Mouse (Mus musculus): ENCODE results near the gene Kcnh5. TPM values are rescaled to one million over a fixed set of nuclear protein-coding genes. Genes with fewer than 3 reads are reported as not detected.

Kcnh5 gene
- total RNA-seq (2021) (not detected), polyA plus RNA-seq (2012; rRNA removed) (not detected in 2 replicates)
- long read RNA-seq = 0 reads

DNA sequence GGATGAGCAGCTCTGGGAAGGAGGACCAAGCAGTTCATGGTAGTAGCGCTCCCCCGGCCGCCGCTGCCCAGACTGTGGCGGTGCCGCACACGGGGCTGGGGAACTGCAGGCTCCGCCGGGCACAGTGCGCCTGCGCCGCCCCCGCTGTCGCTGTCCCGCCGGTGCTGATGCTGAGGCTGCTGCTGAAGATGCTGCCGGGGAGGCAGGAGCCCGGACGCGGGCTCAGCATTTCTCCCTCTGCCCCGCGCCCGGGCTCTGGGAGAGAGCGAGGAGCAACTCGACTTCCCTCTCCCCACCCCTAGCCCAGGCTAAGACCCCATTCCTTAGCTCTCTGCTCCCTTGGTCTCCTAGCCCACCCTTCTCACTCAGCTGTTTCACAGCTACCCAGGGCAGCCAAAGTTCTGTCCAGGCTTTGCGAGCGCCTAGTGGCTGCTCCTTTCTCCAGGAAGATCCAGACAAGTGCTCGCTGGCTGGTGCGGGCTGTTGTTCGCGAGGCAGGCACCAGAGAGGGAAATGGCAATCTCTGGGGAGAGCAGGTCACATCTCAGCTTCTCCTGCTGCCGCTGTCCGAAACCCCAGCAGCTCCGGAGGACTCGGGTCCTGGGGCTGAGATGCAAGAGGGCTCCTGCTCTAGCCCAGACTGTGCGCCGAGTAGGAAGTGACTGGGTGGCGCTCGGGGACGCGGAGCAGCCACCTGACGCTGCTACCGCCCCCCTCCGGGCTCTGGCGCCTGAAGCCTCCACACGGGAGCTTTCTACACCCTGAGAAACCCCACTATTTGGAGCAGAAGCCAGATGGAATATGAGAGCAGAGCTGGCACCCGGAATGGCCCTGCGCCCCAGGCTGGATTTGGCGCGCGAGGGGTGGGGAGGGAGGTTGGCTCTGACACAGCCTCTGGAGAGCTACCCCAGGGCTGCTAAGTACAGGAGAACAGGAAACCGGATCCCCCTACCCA is at the start of gene Kcnh5:
Gene Kcnh5, minus strand, starts transcription at position 642 of the 955 bp plus-strand sequence.
- under 1% methylated on average over 52 of the region's 52 CpGs for WGBS
- DNase-seq = no peak
- H3K9ac ChIP-seq (ENCODE audit: low read depth, low read length) = no peak within 1 kb of the TSS
- intact Hi-C loops (cut with DNase I) = no loop called here
- no peaks in the 10 kb centered on the region for H3K36me3 ChIP-seq (ENCODE audit: control insufficient read depth, insufficient read depth, low read length)
- TF ChIP-seq POLR2A (IDR thresholded peaks at IDR 0.05; ENCODE audit: insufficient read depth, low read depth, low read length) (no peak), CTCF (IDR thresholded peaks at IDR 0.05) (no peak), EP300 (IDR thresholded peaks at IDR 0.05; ENCODE audit: insufficient read depth, low read depth, low read length) (no peak)
- no peaks in the 10 kb centered on the region for H3K79me2 ChIP-seq (replicated peaks; ENCODE audit: control insufficient read depth, insufficient read depth, low read length)
- no peak within 1 kb of the TSS for H3K4me3 ChIP-seq
- H3K27me3 ChIP-seq (ENCODE audit: control insufficient read depth, insufficient read depth, low read length) = peaks cover 10% of the 10 kb centered on the region
- H3K4me1 ChIP-seq (ENCODE audit: control insufficient read depth, insufficient read depth, low read length) = no peaks in the 10 kb centered on the region
- no peak within 1 kb of the TSS for H3K27ac ChIP-seq

DNA sequence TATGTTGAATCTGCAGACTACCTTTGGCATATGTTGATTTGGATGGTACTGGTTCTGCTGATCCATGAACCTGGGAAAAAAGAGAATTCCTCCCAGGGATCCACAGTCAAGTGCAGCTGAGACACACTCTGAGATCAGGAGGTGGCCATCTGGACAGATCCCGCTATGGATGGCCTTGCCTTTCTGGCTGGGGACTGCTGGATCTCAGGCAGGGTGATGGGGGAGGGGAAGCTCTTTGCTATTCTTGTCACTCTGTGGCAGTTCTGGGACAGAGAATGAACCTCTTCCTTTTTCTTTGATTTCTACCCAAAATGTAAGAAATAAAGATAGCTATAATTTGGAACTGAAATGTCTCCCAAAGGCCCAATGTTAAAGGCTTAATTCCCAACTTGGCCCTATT is 46.8 kb upstream of the Kcnh5 start:
- TF ChIP-seq EP300 (IDR thresholded peaks at IDR 0.05; ENCODE audit: insufficient read depth, low read depth, low read length) (no peak), POLR2A (IDR thresholded peaks at IDR 0.05; ENCODE audit: insufficient read depth, low read depth, low read length) (no peak), CTCF (IDR thresholded peaks at IDR 0.05) (no peak)
- Histone ChIP-seq H3K4me3 (no peak overlapping the region), H3K27ac (no peak overlapping the region), H3K4me1 (ENCODE audit: control insufficient read depth, insufficient read depth, low read length) (no peaks in the 10 kb centered on the region), H3K79me2 (replicated peaks; ENCODE audit: control insufficient read depth, insufficient read depth, low read length) (no peaks in the 10 kb centered on the region), H3K36me3 (ENCODE audit: control insufficient read depth, insufficient read depth, low read length) (no peaks in the 10 kb centered on the region), H3K27me3 (ENCODE audit: control insufficient read depth, insufficient read depth, low read length) (no peaks in the 10 kb centered on the region), H3K9ac (ENCODE audit: low read depth, low read length) (no peak overlapping the region)
- DNase-seq = no peak
- intact Hi-C loops (cut with DNase I) = no loop called here
- WGBS = 54% methylated on average over 1 of the region's 1 CpGs

DNA sequence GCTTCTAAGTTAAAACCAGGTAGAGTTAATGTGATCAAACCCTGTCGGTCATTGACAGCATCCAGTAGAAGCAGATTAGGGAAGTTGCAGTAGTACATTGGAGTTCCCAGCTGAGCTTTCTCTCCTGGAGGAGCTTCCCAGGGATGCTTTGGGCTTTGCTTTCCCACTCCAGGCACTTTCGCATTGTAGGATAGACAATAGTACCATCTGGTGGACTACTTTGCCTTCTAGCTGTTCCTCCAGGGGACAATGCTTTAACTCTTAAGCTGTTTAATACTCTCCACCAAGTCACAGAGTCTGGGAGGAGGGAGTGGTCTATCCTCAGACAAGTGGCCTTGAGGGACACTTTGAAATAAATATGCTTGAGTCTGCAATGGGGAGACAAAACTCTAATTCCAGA is 12.3 kb upstream of the Kcnh5 start:
- no peak overlapping the region for H3K4me3 ChIP-seq
- no peaks in the 10 kb centered on the region for H3K27me3 ChIP-seq (ENCODE audit: control insufficient read depth, insufficient read depth, low read length)
- no peak overlapping the region for H3K9ac ChIP-seq (ENCODE audit: low read depth, low read length)
- no peaks in the 10 kb centered on the region for H3K36me3 ChIP-seq (ENCODE audit: control insufficient read depth, insufficient read depth, low read length)
- DNase-seq = no peak
- no peak overlapping the region for H3K27ac ChIP-seq
- H3K4me1 ChIP-seq (ENCODE audit: control insufficient read depth, insufficient read depth, low read length) = no peaks in the 10 kb centered on the region
- H3K79me2 ChIP-seq (replicated peaks; ENCODE audit: control insufficient read depth, insufficient read depth, low read length) = no peaks in the 10 kb centered on the region
- 75% methylated on average over 2 of the region's 2 CpGs for WGBS
- TF ChIP-seq POLR2A (IDR thresholded peaks at IDR 0.05; ENCODE audit: insufficient read depth, low read depth, low read length) = no peak
- no peak for TF ChIP-seq CTCF (IDR thresholded peaks at IDR 0.05)
- no peak for TF ChIP-seq EP300 (IDR thresholded peaks at IDR 0.05; ENCODE audit: insufficient read depth, low read depth, low read length)
- intact Hi-C loops (cut with DNase I) = no loop called here

DNA sequence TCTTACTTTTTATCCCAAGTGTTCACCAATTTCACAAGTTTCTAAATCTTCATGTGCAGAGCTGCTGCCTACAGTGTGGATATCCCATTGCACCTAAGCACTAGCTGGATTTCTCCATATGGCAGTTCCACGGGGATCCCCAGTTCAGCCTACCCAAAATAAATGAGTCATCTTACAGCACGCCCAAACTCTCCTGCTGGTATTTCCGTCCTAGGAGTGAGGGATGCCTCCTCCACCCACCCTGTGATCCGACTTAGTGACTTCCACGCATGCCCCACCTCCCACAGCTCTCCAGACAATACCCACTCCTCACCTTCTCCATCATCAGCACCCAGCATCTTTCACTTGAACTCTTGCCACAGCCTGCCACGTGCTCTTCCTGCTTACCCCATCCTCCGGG is 5.5 kb upstream of the Kcnh5 start:
- intact Hi-C loops (cut with DNase I) = no loop called here
- TF ChIP-seq CTCF (IDR thresholded peaks at IDR 0.05) (no peak), EP300 (IDR thresholded peaks at IDR 0.05; ENCODE audit: insufficient read depth, low read depth, low read length) (no peak), POLR2A (IDR thresholded peaks at IDR 0.05; ENCODE audit: insufficient read depth, low read depth, low read length) (no peak)
- WGBS = 58% methylated on average over 7 of the region's 7 CpGs

DNA sequence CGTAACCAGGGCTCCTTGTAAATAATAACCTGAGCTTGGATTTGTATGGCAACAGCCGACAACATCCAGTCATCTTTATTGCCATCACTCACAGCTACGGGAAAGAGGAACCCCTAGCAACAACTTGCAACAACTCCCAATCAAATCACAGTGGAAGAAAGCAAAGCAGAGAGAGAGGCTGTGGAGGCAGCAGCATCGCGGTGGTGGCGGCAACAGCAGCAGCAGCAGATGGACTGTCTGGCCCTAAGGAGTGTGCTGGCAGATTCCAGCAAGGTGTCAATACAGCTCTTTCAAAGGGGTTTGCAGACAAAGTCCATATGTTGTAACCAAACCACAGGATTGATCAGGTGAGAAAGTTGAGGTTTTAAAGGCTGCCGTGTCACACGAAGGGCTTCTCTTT is 2.4 kb upstream of the Kcnh5 start:
- intact Hi-C loops (cut with DNase I) = no loop called here
- Histone ChIP-seq H3K9ac (ENCODE audit: low read depth, low read length) (no peak overlapping the region), H3K36me3 (ENCODE audit: control insufficient read depth, insufficient read depth, low read length) (no peaks in the 10 kb centered on the region), H3K4me1 (ENCODE audit: control insufficient read depth, insufficient read depth, low read length) (no peaks in the 10 kb centered on the region), H3K27me3 (ENCODE audit: control insufficient read depth, insufficient read depth, low read length) (peaks cover 12% of the 10 kb centered on the region), H3K79me2 (replicated peaks; ENCODE audit: control insufficient read depth, insufficient read depth, low read length) (no peaks in the 10 kb centered on the region), H3K4me3 (no peak overlapping the region), H3K27ac (no peak overlapping the region)
- WGBS = 41% methylated on average over 8 of the region's 8 CpGs
- TF ChIP-seq POLR2A (IDR thresholded peaks at IDR 0.05; ENCODE audit: insufficient read depth, low read depth, low read length) (no peak), EP300 (IDR thresholded peaks at IDR 0.05; ENCODE audit: insufficient read depth, low read depth, low read length) (no peak), CTCF (IDR thresholded peaks at IDR 0.05) (no peak)
- no peak for DNase-seq

More for the DNA sequence above, 5.5 kb upstream of the Kcnh5 start:
- no peak overlapping the region for H3K9ac ChIP-seq (ENCODE audit: low read depth, low read length)
- peaks cover 1% of the 10 kb centered on the region; the same call in 1 of the 2 replicates for H3K27me3 ChIP-seq (ENCODE audit: control insufficient read depth, insufficient read depth, low read length)
- H3K36me3 ChIP-seq (ENCODE audit: control insufficient read depth, insufficient read depth, low read length) = no peaks in the 10 kb centered on the region
- H3K27ac ChIP-seq = no peak overlapping the region
- DNase-seq = no peak
- H3K79me2 ChIP-seq (replicated peaks; ENCODE audit: control insufficient read depth, insufficient read depth, low read length) = no peaks in the 10 kb centered on the region
- H3K4me3 ChIP-seq = no peak overlapping the region
- H3K4me1 ChIP-seq (ENCODE audit: control insufficient read depth, insufficient read depth, low read length) = no peaks in the 10 kb centered on the region

DNA sequence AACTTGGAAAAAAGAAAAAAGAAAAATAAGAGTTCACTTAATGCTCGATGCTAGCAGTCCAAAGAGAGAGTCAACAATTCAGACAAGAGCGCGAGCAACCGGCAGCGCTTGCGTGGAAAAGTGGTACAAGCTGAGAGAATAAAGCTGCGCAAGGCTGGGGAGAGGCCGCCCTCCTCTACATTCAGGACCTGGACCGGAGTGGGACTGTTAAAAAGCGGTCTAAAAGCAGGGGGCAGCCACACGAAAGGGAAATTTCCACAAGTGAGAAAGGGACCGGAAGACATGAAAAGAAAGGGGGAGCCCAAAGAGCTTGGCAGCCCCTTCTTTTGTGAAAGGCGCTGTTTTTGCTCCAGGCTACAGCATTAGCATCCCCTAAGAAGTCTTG is 506 bp upstream of the Kcnh5 start:
- Histone ChIP-seq H3K4me1 (ENCODE audit: control insufficient read depth, insufficient read depth, low read length) (no peaks in the 10 kb centered on the region), H3K4me3 (no peak overlapping the region), H3K9ac (ENCODE audit: low read depth, low read length) (no peak overlapping the region), H3K79me2 (replicated peaks; ENCODE audit: control insufficient read depth, insufficient read depth, low read length) (no peaks in the 10 kb centered on the region), H3K27me3 (ENCODE audit: control insufficient read depth, insufficient read depth, low read length) (peaks cover 10% of the 10 kb centered on the region), H3K36me3 (ENCODE audit: control insufficient read depth, insufficient read depth, low read length) (no peaks in the 10 kb centered on the region), H3K27ac (no peak overlapping the region)
- no peak for DNase-seq
- no peak for TF ChIP-seq POLR2A (IDR thresholded peaks at IDR 0.05; ENCODE audit: insufficient read depth, low read depth, low read length)
- TF ChIP-seq EP300 (IDR thresholded peaks at IDR 0.05; ENCODE audit: insufficient read depth, low read depth, low read length) = no peak
- TF ChIP-seq CTCF (IDR thresholded peaks at IDR 0.05) = no peak
- 7% methylated on average over 13 of the region's 13 CpGs for WGBS
- intact Hi-C loops (cut with DNase I) = no loop called here
